Mouse (Mus musculus): ENCODE data around the gene Gm10354.
"Not testable (repeated sequence)": the region's sequence is repeated elsewhere in the genome, so short reads cannot be mapped to it uniquely, and the experiment has no call there.

The Gm10354 gene

GRCm38 (mm10) chr5:14978835-14979234 is at the start of gene Gm10354:
Gene Gm10354 (minus strand): TSS chr5:14978935.
- not testable (repeated sequence) for DNase-seq (ENCODE audit: low spot score)

- DNase-seq (ENCODE audit: low spot score): not testable (repeated sequence)
Observed at GRCm38 (mm10) chr5:15024316-15024715, 45.6 kb upstream of the Gm10354 start.

GRCm38 (mm10) chr5:15020067-15020466 is 41.3 kb upstream of the Gm10354 start:
- not testable (repeated sequence) for DNase-seq (ENCODE audit: low spot score)

GRCm38 (mm10) chr5:15010639-15011582 is 32.2 kb upstream of the Gm10354 start:
- not testable (repeated sequence) for DNase-seq (ENCODE audit: low spot score)

GRCm38 (mm10) chr5:15006907-15007306 is 28.2 kb upstream of the Gm10354 start:
- DNase-seq (ENCODE audit: low spot score): not testable (repeated sequence)

GRCm38 (mm10) chr5:15006288-15006687 is 27.6 kb upstream of the Gm10354 start:
- DNase-seq (ENCODE audit: low spot score): not testable (repeated sequence)

- not testable (repeated sequence) for DNase-seq (ENCODE audit: low spot score)
Observed at GRCm38 (mm10) chr5:15005584-15005983, 26.8 kb upstream of the Gm10354 start.

GRCm38 (mm10) chr5:15004569-15005562 is 26.1 kb upstream of the Gm10354 start:
- DNase-seq (ENCODE audit: low spot score): not testable (repeated sequence)

- not testable (repeated sequence) for DNase-seq (ENCODE audit: low spot score)
Observed at GRCm38 (mm10) chr5:14998077-14998476, 19.3 kb upstream of the Gm10354 start.

GRCm38 (mm10) chr5:14997556-14997955 is 18.8 kb upstream of the Gm10354 start:
- DNase-seq (ENCODE audit: low spot score): not testable (repeated sequence)

- DNase-seq (ENCODE audit: low spot score): not testable (repeated sequence)
Observed at GRCm38 (mm10) chr5:14996670-14997249, 18.0 kb upstream of the Gm10354 start.

- not testable (repeated sequence) for DNase-seq (ENCODE audit: low spot score)
Observed at GRCm38 (mm10) chr5:14994124-14994523, 15.4 kb upstream of the Gm10354 start.

GRCm38 (mm10) chr5:14990375-14991158 is 11.8 kb upstream of the Gm10354 start:
- DNase-seq (ENCODE audit: low spot score): not testable (repeated sequence)

- DNase-seq (ENCODE audit: low spot score): not testable (repeated sequence)
Observed at GRCm38 (mm10) chr5:14986649-14987387, 8.1 kb upstream of the Gm10354 start.

GRCm38 (mm10) chr5:14977368-14977767 is 1.4 kb downstream of the Gm10354 start:
- not testable (repeated sequence) for DNase-seq (ENCODE audit: low spot score)

- DNase-seq (ENCODE audit: low spot score): not testable (repeated sequence)
Observed at GRCm38 (mm10) chr5:14975294-14975693, 3.4 kb downstream of the Gm10354 start.

GRCm38 (mm10) chr5:14972841-14973240 is 5.9 kb downstream of the Gm10354 start:
- DNase-seq (ENCODE audit: low spot score): not testable (repeated sequence)

GRCm38 (mm10) chr5:14963821-14964220 is 14.9 kb downstream of the Gm10354 start:
- not testable (repeated sequence) for DNase-seq (ENCODE audit: low spot score)

GRCm38 (mm10) chr5:14961502-14961901 is 17.2 kb downstream of the Gm10354 start:
- not testable (repeated sequence) for DNase-seq (ENCODE audit: low spot score)
